Mouse (Mus musculus): Measurements from ENCODE around the gene Scp2. TPM values are rescaled to one million over a fixed set of nuclear protein-coding genes. Genes with fewer than 3 reads are reported as not detected.

Gene Scp2
- total and polyA plus RNA-seq, 2 experiments from 2014 or later: 142 to 239 TPM

- Histone ChIP-seq H3K9ac (replicated peaks; ENCODE audit: low read length) (peak overlapping the region; percentile 37; the same call in 1 of the 2 replicates), H3K36me3 (ENCODE audit: insufficient read depth, low read length) (0 out of 2 replicates have a peak, but pooled peaks cover 6% of the 10 kb centered on the region), H3K27me3 (ENCODE audit: insufficient read depth, low read length) (no peaks in the 10 kb centered on the region), H3K4me3 (ENCODE audit: low read length) (peak overlapping the region; percentile 45), H3K9me3 (ENCODE audit: low read length) (no peaks in the 10 kb centered on the region), H3K4me2 (ENCODE audit: low read depth, low read length) (peak overlapping the region; percentile 66), H3K4me1 (ENCODE audit: insufficient read depth, low read length) (0 out of 2 replicates have a peak, but pooled peaks cover 3% of the 10 kb centered on the region), H3K27ac (no peak overlapping the region)
- no peak for TF ChIP-seq CTCF (IDR thresholded peaks at IDR 0.05; ENCODE audit: low read depth)
- DNase-seq (ENCODE audit: low spot score): peak; percentile 97
- ATAC-seq: peak; percentile 96
- 2% methylated on average over 26 of the region's 26 CpGs for WGBS
These were observed 73.4 kb downstream of the Scp2 start for GRCm38 (mm10) chr4:108071235-108071901.

GRCm38 (mm10) chr4:108070723-108071122 lies 74.1 kb downstream of the Scp2 start:
- Histone ChIP-seq H3K9me3 (ENCODE audit: low read length) (no peaks in the 10 kb centered on the region), H3K27ac (peak overlapping the region; percentile 21; the same call in 1 of the 2 replicates), H3K4me2 (ENCODE audit: low read depth, low read length) (peak overlapping the region; percentile 66), H3K4me3 (ENCODE audit: low read length) (peak overlapping the region; percentile 45), H3K36me3 (ENCODE audit: insufficient read depth, low read length) (0 out of 2 replicates have a peak, but pooled peaks cover 6% of the 10 kb centered on the region), H3K4me1 (ENCODE audit: insufficient read depth, low read length) (0 out of 2 replicates have a peak, but pooled peaks cover 3% of the 10 kb centered on the region), H3K27me3 (ENCODE audit: insufficient read depth, low read length) (no peaks in the 10 kb centered on the region), H3K9ac (replicated peaks; ENCODE audit: low read length) (peak overlapping the region; percentile 37)
- no peak for TF ChIP-seq CTCF (IDR thresholded peaks at IDR 0.05; ENCODE audit: low read depth)
- DNase-seq (ENCODE audit: low spot score) (no peak), ATAC-seq (no peak)
- WGBS: 8% methylated on average over 8 of the region's 8 CpGs

- DNase-seq (ENCODE audit: low spot score) (no peak), ATAC-seq (no peak)
- 0 out of 2 replicates have a peak, but pooled peaks cover 3% of the 10 kb centered on the region for H3K4me1 ChIP-seq (ENCODE audit: insufficient read depth, low read length)
- peak overlapping the region; percentile 45 for H3K4me3 ChIP-seq (ENCODE audit: low read length)
- no peak for TF ChIP-seq CTCF (IDR thresholded peaks at IDR 0.05; ENCODE audit: low read depth)
- 0 out of 2 replicates have a peak, but pooled peaks cover 8% of the 10 kb centered on the region for H3K36me3 ChIP-seq (ENCODE audit: insufficient read depth, low read length)
- peak overlapping the region; percentile 37 for H3K9ac ChIP-seq (replicated peaks; ENCODE audit: low read length)
- WGBS: 67% methylated on average over 4 of the region's 4 CpGs
- peak overlapping the region; percentile 66 for H3K4me2 ChIP-seq (ENCODE audit: low read depth, low read length)
- H3K27me3 ChIP-seq (ENCODE audit: insufficient read depth, low read length): no peaks in the 10 kb centered on the region
- H3K27ac ChIP-seq: peak overlapping the region; percentile 21; the same call in 1 of the 2 replicates
- no peaks in the 10 kb centered on the region for H3K9me3 ChIP-seq (ENCODE audit: low read length)
These were observed 74.5 kb downstream of the Scp2 start for GRCm38 (mm10) chr4:108070286-108070685.

- H3K9me3 ChIP-seq (ENCODE audit: low read length): no peaks in the 10 kb centered on the region
- TF ChIP-seq CTCF (IDR thresholded peaks at IDR 0.05; ENCODE audit: low read depth): no peak
- H3K4me3 ChIP-seq (ENCODE audit: low read length): no peak overlapping the region
- H3K4me1 ChIP-seq (ENCODE audit: insufficient read depth, low read length): 0 out of 2 replicates have a peak, but pooled peaks cover 3% of the 10 kb centered on the region
- no peak overlapping the region for H3K27ac ChIP-seq
- no peak overlapping the region for H3K4me2 ChIP-seq (ENCODE audit: low read depth, low read length)
- H3K9ac ChIP-seq (replicated peaks; ENCODE audit: low read length): no peak overlapping the region
- H3K36me3 ChIP-seq (ENCODE audit: insufficient read depth, low read length): peaks cover 9% of the 10 kb centered on the region; the same call in 1 of the 2 replicates
- WGBS: 96% methylated on average over 2 of the region's 2 CpGs
- ATAC-seq: no peak
- DNase-seq (ENCODE audit: low spot score): no peak
- no peaks in the 10 kb centered on the region for H3K27me3 ChIP-seq (ENCODE audit: insufficient read depth, low read length)
These were observed 76.7 kb downstream of the Scp2 start for GRCm38 (mm10) chr4:108068081-108068480.

- Histone ChIP-seq H3K9me3 (ENCODE audit: low read length) (no peaks in the 10 kb centered on the region), H3K27ac (no peak overlapping the region), H3K9ac (replicated peaks; ENCODE audit: low read length) (no peak overlapping the region), H3K27me3 (ENCODE audit: insufficient read depth, low read length) (no peaks in the 10 kb centered on the region), H3K4me2 (ENCODE audit: low read depth, low read length) (no peak overlapping the region), H3K36me3 (ENCODE audit: insufficient read depth, low read length) (peaks cover 9% of the 10 kb centered on the region; the same call in 1 of the 2 replicates), H3K4me1 (ENCODE audit: insufficient read depth, low read length) (0 out of 2 replicates have a peak, but pooled peaks cover 3% of the 10 kb centered on the region), H3K4me3 (ENCODE audit: low read length) (no peak overlapping the region)
- no peak for TF ChIP-seq CTCF (IDR thresholded peaks at IDR 0.05; ENCODE audit: low read depth)
- DNase-seq (ENCODE audit: low spot score) (no peak), ATAC-seq (no peak)
- WGBS: 93% methylated on average over 7 of the region's 7 CpGs
These were observed 77.5 kb downstream of the Scp2 start for GRCm38 (mm10) chr4:108067261-108067660.

- 91% methylated on average over 4 of the region's 4 CpGs for WGBS
- no peaks in the 10 kb centered on the region for H3K27me3 ChIP-seq (ENCODE audit: insufficient read depth, low read length)
These were observed 78.2 kb downstream of the Scp2 start for GRCm38 (mm10) chr4:108066569-108066968.

More at GRCm38 (mm10) chr4:108066569-108066968, 78.2 kb downstream of the Scp2 start:
- Histone ChIP-seq H3K9me3 (ENCODE audit: low read length) (no peaks in the 10 kb centered on the region), H3K9ac (replicated peaks; ENCODE audit: low read length) (no peak overlapping the region), H3K36me3 (ENCODE audit: insufficient read depth, low read length) (peaks cover 9% of the 10 kb centered on the region; the same call in 1 of the 2 replicates), H3K4me1 (ENCODE audit: insufficient read depth, low read length) (0 out of 2 replicates have a peak, but pooled peaks cover 3% of the 10 kb centered on the region), H3K4me2 (ENCODE audit: low read depth, low read length) (no peak overlapping the region), H3K27ac (no peak overlapping the region), H3K4me3 (ENCODE audit: low read length) (no peak overlapping the region)
- DNase-seq (ENCODE audit: low spot score): no peak
- TF ChIP-seq CTCF (IDR thresholded peaks at IDR 0.05; ENCODE audit: low read depth): no peak
- no peak for ATAC-seq
